Mouse (Mus musculus): ENCODE results near the gene Trim68. TPM values are rescaled to one million over a fixed set of nuclear protein-coding genes. Genes with fewer than 3 reads are reported as not detected.

Gene Trim68
- total and polyA plus RNA-seq, 3 experiments: 7.7 to 11.6 (median 8.1) TPM

DNA sequence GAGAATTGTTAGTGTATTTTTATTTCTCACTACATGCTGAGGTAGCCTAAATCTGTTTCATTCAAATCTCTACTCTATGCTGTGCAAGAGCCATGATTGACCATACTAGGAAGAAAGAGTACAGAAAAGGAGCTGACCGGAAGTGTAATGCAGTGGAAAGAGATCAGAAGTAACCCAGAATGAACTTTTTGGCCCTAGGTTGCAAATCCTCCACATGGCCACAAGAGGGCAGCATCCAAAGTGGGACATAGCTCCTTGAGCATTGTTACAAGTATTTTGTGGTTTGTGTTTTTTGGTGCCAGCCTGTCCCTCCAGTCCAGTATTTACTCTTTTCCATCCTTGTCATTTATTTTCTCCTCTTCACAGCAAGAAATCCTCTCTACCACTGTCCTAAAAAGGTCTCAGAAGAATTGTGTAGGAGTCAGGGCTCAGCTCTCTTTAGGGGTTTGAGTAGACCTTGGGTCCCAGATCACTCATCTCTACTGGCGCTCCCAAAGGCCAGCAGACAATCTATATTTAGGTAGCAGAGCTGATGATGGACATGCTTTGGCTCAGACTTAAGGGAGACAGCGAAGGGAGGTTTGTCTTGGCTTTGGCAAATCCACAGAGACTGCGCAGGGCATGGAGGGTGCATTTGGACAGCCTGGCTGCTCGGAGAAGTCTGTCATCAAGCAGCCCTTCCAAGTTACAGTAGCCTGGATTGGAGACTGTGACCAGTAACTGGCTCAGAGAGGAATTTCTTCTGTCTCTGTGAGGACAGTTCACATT is 8.4 kb upstream of the Trim68 start, which contains the start of gene Olfr557:
Gene Olfr557, plus strand, starts transcription at position 553 of the 768 bp plus-strand sequence.
- dilution Hi-C loops (cut with MboI; ENCODE audit: extremely low pct_ligation_motif_present, extremely low pct_unique_long_range_greater_than_20kb, low sequenced_read_pairs) (no loop called here), in situ Hi-C loops (cut with MboI; ENCODE audit: low pct_ligation_motif_present, low pct_unique_long_range_greater_than_20kb, low sequenced_read_pairs) (no loop called here)
- H3K27me3 ChIP-seq (replicated peaks): peaks cover 5% of the 10 kb centered on the region
- TF ChIP-seq CTCF (conservative IDR thresholded peaks at IDR 0.05 in 1 of 2, IDR thresholded peaks at IDR 0.05 in 1 of 2; ENCODE audit: low read depth in 2 of 2, low read length in 2 of 2) (peak; percentile 83 to 96), EP300 (IDR thresholded peaks at IDR 0.05; ENCODE audit: low read length) (no peak), UBTF (IDR thresholded peaks at IDR 0.05; ENCODE audit: low read depth, low read length) (no peak), MAZ (IDR thresholded peaks at IDR 0.05; ENCODE audit: low read depth, low read length) (no peak), MEF2A (IDR thresholded peaks at IDR 0.05; ENCODE audit: borderline replicate concordance, low read depth, low read length) (no peak), RAD21 (IDR thresholded peaks at IDR 0.05; ENCODE audit: low read depth, low read length) (peak; percentile 55), CHD2 (IDR thresholded peaks at IDR 0.05; ENCODE audit: low read length) (no peak), E2F4 (IDR thresholded peaks at IDR 0.05; ENCODE audit: insufficient replicate concordance, low read depth, low read length) (no peak), MXI1 (IDR thresholded peaks at IDR 0.05; ENCODE audit: low read depth, low read length) (no peak), ELF1 (IDR thresholded peaks at IDR 0.05; ENCODE audit: low read depth, low read length) (peak; percentile 54), JUND (conservative IDR thresholded peaks at IDR 0.05; ENCODE audit: low read depth, low read length) (no peak), SMC3 (IDR thresholded peaks at IDR 0.05; ENCODE audit: low read depth, low read length) (peak; percentile 75), TBP (conservative IDR thresholded peaks at IDR 0.05; ENCODE audit: low read depth, low read length) (no peak)
- H3K4me1 ChIP-seq (ENCODE audit: control insufficient read depth in 1 of 2, insufficient read depth in 2 of 2): 0 out of 4 replicates have a peak, but pooled peaks cover 0 to 2% of the 10 kb centered on the region in 2 experiments
- no peaks in the 10 kb centered on the region for H3K9me3 ChIP-seq (replicated peaks; ENCODE audit: low read length)
- no peak within 1 kb of the TSS for H3K9ac ChIP-seq (ENCODE audit: insufficient read depth, low read depth)
- peak within 1 kb of the TSS; percentile 21; the same call in 1 of the 2 replicates for H3K4me2 ChIP-seq (ENCODE audit: insufficient read depth, low read depth, poor library complexity, severe bottlenecking)
- H3K79me2 ChIP-seq (replicated peaks; ENCODE audit: control insufficient read depth, extremely low read depth, insufficient read depth, poor library complexity, severe bottlenecking): no peaks in the 10 kb centered on the region
- DNase-seq (ENCODE audit: extremely low read depth): peak; percentile 70
- H3K4me3 ChIP-seq (replicated peaks in 1 of 3; ENCODE audit: low read depth in 2 of 3, low read length in 2 of 3, poor library complexity in 1 of 3): no peak within 1 kb of the TSS
- no peaks in the 10 kb centered on the region for H3K36me3 ChIP-seq (replicated peaks in 1 of 2; ENCODE audit: control insufficient read depth in 1 of 2, insufficient read depth in 1 of 2, low read length in 1 of 2)
- H3K27ac ChIP-seq (ENCODE audit: insufficient read depth, low read depth): no peak within 1 kb of the TSS

DNA sequence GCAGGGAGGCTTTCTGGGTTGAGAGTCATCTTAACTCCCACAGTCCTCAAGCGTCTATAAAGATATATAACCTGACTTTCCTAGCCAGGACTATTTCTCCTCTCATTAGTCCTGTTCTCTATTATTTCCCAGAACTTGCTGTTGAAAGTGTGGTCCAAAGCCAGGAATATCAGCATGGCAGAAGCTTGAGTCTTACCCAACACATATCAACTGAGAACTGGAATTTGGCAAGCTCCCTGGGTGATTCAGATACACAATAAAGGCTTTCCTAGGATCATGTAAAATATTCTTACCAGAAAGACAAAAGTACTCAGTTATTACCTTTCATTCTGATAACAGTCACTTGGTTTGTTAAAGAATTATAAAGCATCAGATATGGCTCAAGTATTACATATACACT is 5.2 kb downstream of the Trim68 start:
- TF ChIP-seq PAX5 (IDR thresholded peaks at IDR 0.05; ENCODE audit: low read length): no peak
- TF ChIP-seq RAD21 (IDR thresholded peaks at IDR 0.05; ENCODE audit: low read depth, low read length): no peak
- no peak for TF ChIP-seq SMC3 (IDR thresholded peaks at IDR 0.05; ENCODE audit: low read depth, low read length)
- no peak for TF ChIP-seq NELFE (IDR thresholded peaks at IDR 0.05; ENCODE audit: low read depth, low read length)
- no peak for TF ChIP-seq SIN3A (IDR thresholded peaks at IDR 0.05; ENCODE audit: low read length)
- in situ Hi-C loops (cut with MboI; ENCODE audit: low pct_ligation_motif_present, low pct_unique_long_range_greater_than_20kb, low sequenced_read_pairs): no loop called here
- H3K4me3 ChIP-seq (replicated peaks in 1 of 3; ENCODE audit: low read depth in 2 of 3, low read length in 2 of 3, poor library complexity in 1 of 3): no peak overlapping the region

More for the DNA sequence above, 5.2 kb downstream of the Trim68 start:
- Histone ChIP-seq H3K79me2 (replicated peaks; ENCODE audit: control insufficient read depth, extremely low read depth, insufficient read depth, poor library complexity, severe bottlenecking) (no peaks in the 10 kb centered on the region), H3K9ac (ENCODE audit: insufficient read depth, low read depth) (no peak overlapping the region), H3K4me2 (ENCODE audit: insufficient read depth, low read depth, poor library complexity, severe bottlenecking) (no peak overlapping the region), H3K36me3 (replicated peaks in 1 of 2; ENCODE audit: control insufficient read depth in 1 of 2, insufficient read depth in 1 of 2, low read length in 1 of 2) (peaks cover 20 to 68% of the 10 kb centered on the region in 2 experiments), H3K4me1 (ENCODE audit: control insufficient read depth in 1 of 2, insufficient read depth in 2 of 2) (peaks cover 0 to 8% of the 10 kb centered on the region in 2 experiments; a peak in 1 of 4 replicates), H3K27me3 (replicated peaks) (no peaks in the 10 kb centered on the region), H3K9me3 (replicated peaks; ENCODE audit: low read length) (no peaks in the 10 kb centered on the region), H3K27ac (ENCODE audit: insufficient read depth, low read depth) (no peak overlapping the region)
- DNase-seq (ENCODE audit: extremely low read depth): no peak
- dilution Hi-C loops (cut with MboI; ENCODE audit: extremely low pct_ligation_motif_present, extremely low pct_unique_long_range_greater_than_20kb, low sequenced_read_pairs): no loop called here
